Mouse (Mus musculus): ENCODE results near the gene Senp1.

- TF ChIP-seq MAX (IDR thresholded peaks at IDR 0.05; ENCODE audit: low read depth), result no peak
- TF ChIP-seq POLR2A (IDR thresholded peaks at IDR 0.05; ENCODE audit: insufficient read length, low read depth), result no peak
- TF ChIP-seq MYOD1 (IDR thresholded peaks at IDR 0.05; ENCODE audit: control insufficient read depth in 1 of 3, insufficient read length in 2 of 3, low read depth in 2 of 3), result no peak
- TF ChIP-seq POLR2AphosphoS2 (IDR thresholded peaks at IDR 0.05; ENCODE audit: insufficient read length, low read depth), result no peak
- TF ChIP-seq E2F4 (IDR thresholded peaks at IDR 0.05; ENCODE audit: insufficient read depth), result no peak
- TF ChIP-seq SRF (IDR thresholded peaks at IDR 0.05; ENCODE audit: control insufficient read depth, insufficient read length, low read depth), result no peak
- TF ChIP-seq USF1 (IDR thresholded peaks at IDR 0.05; ENCODE audit: low read depth), result no peak
- no peak for TF ChIP-seq CEBPB (IDR thresholded peaks at IDR 0.05; ENCODE audit: insufficient read depth, poor library complexity, severe bottlenecking)
Observed at GRCm38 (mm10) chr15:98070376-98070775, 23.2 kb downstream of the Senp1 start.

Measured in myocyte (in vitro differentiated cells).